Mouse (Mus musculus): Measurements from ENCODE around the gene Fam229b. TPM values are rescaled to one million over a fixed set of nuclear protein-coding genes. Genes with fewer than 3 reads are reported as not detected.

Gene Fam229b
- polyA plus RNA-seq, 1 experiment, result 2.9 TPM

GRCm38 (mm10) chr10:39140843-39141242 lies 7.1 kb upstream of the Fam229b start:
- TF ChIP-seq CTCF (IDR thresholded peaks at IDR 0.05; ENCODE audit: low read depth, low read length), result no peak
- no peak for TF ChIP-seq POLR2A (IDR thresholded peaks at IDR 0.05; ENCODE audit: borderline replicate concordance, low read depth, low read length)
- Histone ChIP-seq H3K4me3 (ENCODE audit: insufficient read depth, low read length) (no peak overlapping the region), H3K4me1 (ENCODE audit: control insufficient read depth, insufficient read depth, low read length) (no peaks in the 10 kb centered on the region), H3K27ac (ENCODE audit: insufficient read depth, low read depth, low read length) (no peak overlapping the region)

GRCm38 (mm10) chr10:39138761-39139160 lies 5.0 kb upstream of the Fam229b start:
- no peak for TF ChIP-seq CTCF (IDR thresholded peaks at IDR 0.05; ENCODE audit: low read depth, low read length)
- no peak for TF ChIP-seq POLR2A (IDR thresholded peaks at IDR 0.05; ENCODE audit: borderline replicate concordance, low read depth, low read length)
- Histone ChIP-seq H3K4me3 (ENCODE audit: insufficient read depth, low read length) (no peak overlapping the region), H3K4me1 (ENCODE audit: control insufficient read depth, insufficient read depth, low read length) (0 out of 2 replicates have a peak, but pooled peaks cover 2% of the 10 kb centered on the region), H3K27ac (ENCODE audit: insufficient read depth, low read depth, low read length) (no peak overlapping the region)

- no peak overlapping the region for H3K4me3 ChIP-seq (ENCODE audit: insufficient read depth, low read length)
- peaks cover 5% of the 10 kb centered on the region; the same call in 1 of the 2 replicates for H3K4me1 ChIP-seq (ENCODE audit: control insufficient read depth, insufficient read depth, low read length)
- TF ChIP-seq CTCF (IDR thresholded peaks at IDR 0.05; ENCODE audit: low read depth, low read length) (no peak), POLR2A (IDR thresholded peaks at IDR 0.05; ENCODE audit: borderline replicate concordance, low read depth, low read length) (no peak)
- no peak overlapping the region for H3K27ac ChIP-seq (ENCODE audit: insufficient read depth, low read depth, low read length)
Observed at GRCm38 (mm10) chr10:39137766-39138165, 4.1 kb upstream of the Fam229b start.

GRCm38 (mm10) chr10:39121412-39121811 lies 12.3 kb downstream of the Fam229b start:
- Histone ChIP-seq H3K4me3 (ENCODE audit: insufficient read depth, low read length) (no peak overlapping the region), H3K4me1 (ENCODE audit: control insufficient read depth, insufficient read depth, low read length) (0 out of 2 replicates have a peak, but pooled peaks cover 2% of the 10 kb centered on the region), H3K27ac (ENCODE audit: insufficient read depth, low read depth, low read length) (no peak overlapping the region)
- TF ChIP-seq POLR2A (IDR thresholded peaks at IDR 0.05; ENCODE audit: borderline replicate concordance, low read depth, low read length) (no peak), CTCF (IDR thresholded peaks at IDR 0.05; ENCODE audit: low read depth, low read length) (no peak)

- no peaks in the 10 kb centered on the region for H3K4me1 ChIP-seq (ENCODE audit: control insufficient read depth, insufficient read depth, low read length)
- no peak for TF ChIP-seq POLR2A (IDR thresholded peaks at IDR 0.05; ENCODE audit: borderline replicate concordance, low read depth, low read length)
- no peak for TF ChIP-seq CTCF (IDR thresholded peaks at IDR 0.05; ENCODE audit: low read depth, low read length)
- H3K27ac ChIP-seq (ENCODE audit: insufficient read depth, low read depth, low read length), result no peak overlapping the region
- H3K4me3 ChIP-seq (ENCODE audit: insufficient read depth, low read length), result no peak overlapping the region
Observed at GRCm38 (mm10) chr10:39109489-39109874, 24.2 kb downstream of the Fam229b start.

GRCm38 (mm10) chr10:39108837-39109488 lies 24.8 kb downstream of the Fam229b start:
- Histone ChIP-seq H3K27ac (ENCODE audit: insufficient read depth, low read depth, low read length) (no peak overlapping the region), H3K4me1 (ENCODE audit: control insufficient read depth, insufficient read depth, low read length) (no peaks in the 10 kb centered on the region), H3K4me3 (ENCODE audit: insufficient read depth, low read length) (no peak overlapping the region)
- TF ChIP-seq CTCF (IDR thresholded peaks at IDR 0.05; ENCODE audit: low read depth, low read length), result no peak
- no peak for TF ChIP-seq POLR2A (IDR thresholded peaks at IDR 0.05; ENCODE audit: borderline replicate concordance, low read depth, low read length)

GRCm38 (mm10) chr10:39106935-39107334 lies 26.8 kb downstream of the Fam229b start:
- TF ChIP-seq CTCF (IDR thresholded peaks at IDR 0.05; ENCODE audit: low read depth, low read length), result no peak
- TF ChIP-seq POLR2A (IDR thresholded peaks at IDR 0.05; ENCODE audit: borderline replicate concordance, low read depth, low read length), result no peak
- Histone ChIP-seq H3K4me1 (ENCODE audit: control insufficient read depth, insufficient read depth, low read length) (no peaks in the 10 kb centered on the region), H3K4me3 (ENCODE audit: insufficient read depth, low read length) (no peak overlapping the region), H3K27ac (ENCODE audit: insufficient read depth, low read depth, low read length) (no peak overlapping the region)

GRCm38 (mm10) chr10:39106413-39106812 lies 27.3 kb downstream of the Fam229b start:
- H3K4me1 ChIP-seq (ENCODE audit: control insufficient read depth, insufficient read depth, low read length), result no peaks in the 10 kb centered on the region
- H3K27ac ChIP-seq (ENCODE audit: insufficient read depth, low read depth, low read length), result no peak overlapping the region
- no peak overlapping the region for H3K4me3 ChIP-seq (ENCODE audit: insufficient read depth, low read length)
- no peak for TF ChIP-seq POLR2A (IDR thresholded peaks at IDR 0.05; ENCODE audit: borderline replicate concordance, low read depth, low read length)
- TF ChIP-seq CTCF (IDR thresholded peaks at IDR 0.05; ENCODE audit: low read depth, low read length), result no peak

- no peak for TF ChIP-seq CTCF (IDR thresholded peaks at IDR 0.05; ENCODE audit: low read depth, low read length)
- TF ChIP-seq POLR2A (IDR thresholded peaks at IDR 0.05; ENCODE audit: borderline replicate concordance, low read depth, low read length), result no peak
- H3K4me3 ChIP-seq (ENCODE audit: insufficient read depth, low read length), result no peak overlapping the region
- no peaks in the 10 kb centered on the region for H3K4me1 ChIP-seq (ENCODE audit: control insufficient read depth, insufficient read depth, low read length)
- H3K27ac ChIP-seq (ENCODE audit: insufficient read depth, low read depth, low read length), result no peak overlapping the region
Observed at GRCm38 (mm10) chr10:39104803-39105449, 28.8 kb downstream of the Fam229b start.

GRCm38 (mm10) chr10:39098746-39099145 lies 35.0 kb downstream of the Fam229b start:
- no peak for TF ChIP-seq POLR2A (IDR thresholded peaks at IDR 0.05; ENCODE audit: borderline replicate concordance, low read depth, low read length)
- no peak for TF ChIP-seq CTCF (IDR thresholded peaks at IDR 0.05; ENCODE audit: low read depth, low read length)
- no peak overlapping the region for H3K4me3 ChIP-seq (ENCODE audit: insufficient read depth, low read length)
- no peak overlapping the region for H3K27ac ChIP-seq (ENCODE audit: insufficient read depth, low read depth, low read length)
- no peaks in the 10 kb centered on the region for H3K4me1 ChIP-seq (ENCODE audit: control insufficient read depth, insufficient read depth, low read length)
